Mouse (Mus musculus) gastrocnemius, adult 18-20 months (tissue): ENCODE results near the gene Ckmt1. TPM values are rescaled to one million over a fixed set of nuclear protein-coding genes. Genes with fewer than 3 reads are reported as not detected.

Experiments used
- DNase-seq: peaks from one replicate; pipeline ENCODE4 v3.0.0; 2021; ENCODE audit warnings: low spot score
- total RNA-seq, 2 experiments: library from RNA; stranded (reverse); gene quantifications; 2 replicates each; pipeline ENCODE4 v1.2.3; 2021

The Ckmt1 gene
- total RNA-seq, 2 experiments from 2014 or later = not detected

DNA sequence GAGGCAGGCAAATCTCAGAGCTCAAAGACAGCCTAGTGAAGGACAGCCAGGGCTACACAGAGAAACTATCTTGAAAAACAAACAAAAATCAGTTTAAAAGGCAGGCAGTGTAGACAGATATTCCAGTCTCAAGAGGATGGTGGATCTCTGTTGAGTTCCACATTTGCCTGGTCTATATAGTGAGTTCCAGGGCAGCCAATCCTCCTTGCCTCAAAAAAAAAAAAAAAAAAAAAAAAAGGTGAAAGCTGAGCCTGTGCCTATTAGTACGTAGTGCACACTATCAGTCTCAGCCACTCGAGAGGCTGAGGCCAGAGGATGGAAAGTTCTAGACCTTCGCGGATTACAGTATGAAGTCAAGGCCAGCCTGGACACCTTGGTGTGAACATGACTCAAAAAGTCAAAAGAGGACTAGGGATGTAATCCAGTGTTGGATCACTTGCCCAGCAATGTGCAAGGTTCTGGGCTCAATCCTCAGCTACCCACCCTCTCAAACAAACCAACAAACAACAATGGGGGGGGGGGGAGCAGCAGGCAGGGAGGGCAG lies 55.4 kb downstream of the Ckmt1 start:
- DNase-seq = no peak

Other genes with a start within 250 kb of the Ckmt1 start
- not detected for gene Tgm7, start 247.9 kb upstream of the Ckmt1 start, total RNA-seq
- gene Adal, start 217.3 kb upstream of the Ckmt1 start, total RNA-seq = 10 to 100 TPM; 14.0 to 16.4 TPM
- gene Lcmt2, start 217.1 kb upstream of the Ckmt1 start, total RNA-seq = 1 to 10 TPM; 3.1 to 3.3 TPM
- gene Tubgcp4, start 187.1 kb upstream of the Ckmt1 start, total RNA-seq = 10 to 100 TPM in 1 of 2 experiments, 1 to 10 TPM in 1; 9.0 to 15.3 TPM
- 1 to 10 TPM; 4.1 to 4.6 TPM for gene Zscan29, start 186.6 kb upstream of the Ckmt1 start, total RNA-seq
- 10 to 100 TPM; 17.3 to 22.7 TPM for gene Trp53bp1, start 86.3 kb upstream of the Ckmt1 start, total RNA-seq
- 10 to 100 TPM in 1 of 2 experiments, 1 to 10 TPM in 1; 4.7 to 13.4 TPM for gene Map1a, start 68.1 kb upstream of the Ckmt1 start, total RNA-seq
- gene Ppip5k1, start 2.3 kb upstream of the Ckmt1 start, total RNA-seq = 100 to 1,000 TPM; 107 to 127 TPM
- gene Strc, start 29.5 kb downstream of the Ckmt1 start, total RNA-seq = under 1 TPM in 1 of 2 experiments, not detected in 1; 0.09 TPM
- gene Pdia3, start 56.1 kb downstream of the Ckmt1 start, total RNA-seq = 10 to 100 TPM; 28.3 to 39.1 TPM
- 1 to 10 TPM; 1.7 to 1.8 TPM for gene Catsper2, start 56.1 kb downstream of the Ckmt1 start, total RNA-seq
- not detected for gene Ell3, start 86.6 kb downstream of the Ckmt1 start, total RNA-seq
- gene Serf2, start 91.5 kb downstream of the Ckmt1 start, total RNA-seq = 100 to 1,000 TPM; 334 to 355 TPM
- gene Hypk, start 95.6 kb downstream of the Ckmt1 start, total RNA-seq = 10 to 100 TPM; 10.9 to 15.1 TPM
- not detected for gene Serinc4, start 99.1 kb downstream of the Ckmt1 start, total RNA-seq
- gene Mfap1b, start 116.4 kb downstream of the Ckmt1 start, total RNA-seq = 10 to 100 TPM; 23.5 to 24.5 TPM
- 10 to 100 TPM; 17.9 to 19.2 TPM for gene Mfap1a, start 149.0 kb downstream of the Ckmt1 start, total RNA-seq
- gene Wdr76, start 149.0 kb downstream of the Ckmt1 start, total RNA-seq = 1 to 10 TPM; 1.4 to 1.5 TPM